Mouse (Mus musculus): ENCODE results near the gene Pth2. TPM values are rescaled to one million over a fixed set of nuclear protein-coding genes. Genes with fewer than 3 reads are reported as not detected.
A peak's percentile ranks its signal among the peaks of the same experiment; 100 is the strongest.

Pth2 gene
- polyA plus RNA-seq, 1 experiment from 2014 or later, result not detected

DNA sequence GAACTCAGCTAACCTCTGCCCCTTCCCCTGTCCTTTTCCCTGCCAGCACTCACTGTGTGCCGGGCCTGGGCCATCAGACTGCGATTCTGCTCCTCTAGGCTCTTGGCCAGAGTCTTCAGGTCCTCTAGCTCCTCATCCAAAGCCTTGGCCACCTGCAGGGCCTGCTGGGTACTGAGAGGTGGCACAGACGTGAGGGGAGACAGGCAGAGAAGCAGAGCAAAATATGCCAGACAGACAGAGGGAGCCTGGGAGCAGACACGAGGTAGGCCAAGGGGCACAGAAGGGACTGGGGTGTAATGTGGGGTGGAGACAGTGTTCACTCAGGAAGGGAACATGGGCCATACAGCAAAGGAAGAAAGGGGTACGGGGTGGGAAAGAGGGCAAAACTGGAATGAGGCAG is 12.6 kb downstream of the Pth2 start:
- H3K36me3 ChIP-seq (ENCODE audit: poor library complexity, severe bottlenecking), result no peaks in the 10 kb centered on the region
- no peak for ATAC-seq
- no peaks in the 10 kb centered on the region for H3K9me3 ChIP-seq (replicated peaks)
- H3K27ac ChIP-seq, result no peak overlapping the region
- no peak overlapping the region for H3K4me2 ChIP-seq
- H3K4me3 ChIP-seq, result no peak overlapping the region
- peaks cover 26% of the 10 kb centered on the region for H3K27me3 ChIP-seq
- WGBS, result 58% methylated on average over 5 of the region's 5 CpGs
- H3K9ac ChIP-seq, result no peak overlapping the region
- H3K4me1 ChIP-seq, result 0 out of 2 replicates have a peak, but pooled peaks cover 7% of the 10 kb centered on the region

DNA sequence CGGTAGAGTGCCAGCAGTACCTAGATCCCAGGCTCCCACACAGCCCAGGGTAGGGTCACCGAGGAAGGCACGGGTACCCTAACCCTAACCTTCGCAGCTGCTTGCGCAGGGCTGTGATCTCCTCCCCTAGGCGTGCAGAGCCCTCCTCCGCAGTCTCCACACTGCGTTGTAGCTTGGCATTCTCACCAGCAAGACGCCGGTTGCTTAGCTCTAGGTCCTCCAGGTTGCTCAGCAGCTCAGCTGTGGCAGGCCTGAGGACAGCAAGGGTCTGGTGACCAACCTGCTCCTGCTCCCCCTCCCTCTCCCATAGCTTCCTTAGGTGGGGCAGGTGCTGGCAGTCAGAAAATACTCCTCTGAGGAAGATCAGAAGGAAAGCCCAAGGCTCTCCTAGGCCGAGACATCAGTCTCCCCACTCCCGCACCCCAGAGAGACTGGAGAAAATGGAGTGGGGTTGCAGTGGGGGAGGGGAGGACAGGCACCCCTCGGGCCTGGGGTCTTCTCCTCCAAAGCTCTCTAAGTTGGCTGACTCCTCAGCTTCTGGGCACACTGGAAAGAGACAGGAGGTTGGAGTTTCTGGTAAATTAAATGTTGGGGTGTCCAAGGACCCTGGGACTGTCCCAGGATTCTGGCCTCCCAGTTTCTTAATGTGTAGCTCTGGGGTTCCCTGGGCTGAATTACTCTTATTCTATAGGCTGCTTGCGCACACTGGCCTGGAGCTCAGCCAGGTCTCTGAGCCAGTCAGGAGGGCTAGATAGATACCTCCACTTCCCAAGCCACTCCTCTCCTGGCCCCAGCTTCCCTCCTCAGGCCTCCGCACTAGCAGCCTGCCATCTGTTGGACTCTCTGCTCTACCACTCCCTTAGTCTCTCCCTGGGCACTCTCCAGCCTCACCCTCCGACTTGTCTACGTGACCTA is 13.3 kb downstream of the Pth2 start:
- WGBS, result 75% methylated on average over 17 of the region's 17 CpGs
- Histone ChIP-seq H3K36me3 (ENCODE audit: poor library complexity, severe bottlenecking) (no peaks in the 10 kb centered on the region), H3K4me3 (no peak overlapping the region), H3K27me3 (peaks cover 25% of the 10 kb centered on the region), H3K27ac (no peak overlapping the region), H3K9ac (no peak overlapping the region), H3K9me3 (replicated peaks) (no peaks in the 10 kb centered on the region), H3K4me1 (0 out of 2 replicates have a peak, but pooled peaks cover 10% of the 10 kb centered on the region), H3K4me2 (no peak overlapping the region)
- ATAC-seq, result no peak

DNA sequence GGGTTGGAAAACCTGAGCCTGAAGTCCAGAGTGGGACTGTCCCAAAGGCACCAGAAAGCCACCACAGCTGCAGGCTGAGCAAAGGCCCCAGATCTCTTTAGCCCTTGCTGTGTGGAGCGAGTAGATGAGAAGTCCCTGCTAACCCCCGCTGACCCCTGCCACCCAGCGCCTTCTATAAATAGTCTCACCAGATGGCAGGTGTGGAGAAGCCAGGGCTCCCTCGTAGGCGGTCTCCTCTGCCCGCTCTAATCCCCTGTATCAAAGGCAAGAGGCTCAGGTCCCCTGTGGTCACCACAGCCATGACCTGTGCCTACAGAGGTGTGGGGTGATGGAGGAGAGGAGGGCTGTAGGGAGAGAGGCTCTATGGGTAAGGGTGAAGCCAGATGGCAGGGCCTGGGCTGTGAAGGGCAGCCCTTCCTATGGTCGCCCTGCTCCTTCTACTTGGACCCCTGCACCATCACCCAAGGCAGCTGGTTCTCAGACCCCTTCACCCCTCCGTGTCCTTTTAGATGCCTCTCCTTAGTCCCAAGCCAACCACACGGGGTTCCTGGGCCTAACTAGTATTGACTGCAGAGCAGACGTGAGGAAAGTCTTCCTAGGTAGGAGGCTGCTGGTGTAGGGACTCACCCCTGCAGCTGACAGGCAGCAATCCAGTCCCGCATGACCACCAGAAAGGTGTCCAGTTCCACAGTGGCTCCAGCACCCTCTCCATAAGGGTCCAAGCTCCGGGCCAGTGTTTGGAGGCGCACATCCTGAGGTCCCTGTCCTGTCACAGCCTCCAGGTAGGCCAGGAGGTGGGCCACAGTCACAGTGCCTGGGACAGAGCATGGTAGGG is 14.8 kb downstream of the Pth2 start:
- Histone ChIP-seq H3K27me3 (peaks cover 21% of the 10 kb centered on the region), H3K36me3 (ENCODE audit: poor library complexity, severe bottlenecking) (no peaks in the 10 kb centered on the region), H3K9ac (peak overlapping the region; percentile 30; the same call in 1 of the 2 replicates), H3K4me2 (no peak overlapping the region), H3K9me3 (replicated peaks) (no peaks in the 10 kb centered on the region), H3K27ac (no peak overlapping the region), H3K4me1 (0 out of 2 replicates have a peak, but pooled peaks cover 10% of the 10 kb centered on the region), H3K4me3 (no peak overlapping the region)
- ATAC-seq, result no peak
- WGBS, result 63% methylated on average over 13 of the region's 13 CpGs

- Histone ChIP-seq H3K9ac (no peak overlapping the region), H3K27me3 (peaks cover 21% of the 10 kb centered on the region), H3K4me1 (0 out of 2 replicates have a peak, but pooled peaks cover 10% of the 10 kb centered on the region), H3K4me3 (no peak overlapping the region), H3K4me2 (no peak overlapping the region), H3K27ac (no peak overlapping the region), H3K36me3 (ENCODE audit: poor library complexity, severe bottlenecking) (no peaks in the 10 kb centered on the region), H3K9me3 (replicated peaks) (no peaks in the 10 kb centered on the region)
- 67% methylated on average over 4 of the region's 4 CpGs for WGBS
- no peak for ATAC-seq
Observed at GRCm38 (mm10) chr7:45196176-45196535, 15.4 kb downstream of the Pth2 start.

DNA sequence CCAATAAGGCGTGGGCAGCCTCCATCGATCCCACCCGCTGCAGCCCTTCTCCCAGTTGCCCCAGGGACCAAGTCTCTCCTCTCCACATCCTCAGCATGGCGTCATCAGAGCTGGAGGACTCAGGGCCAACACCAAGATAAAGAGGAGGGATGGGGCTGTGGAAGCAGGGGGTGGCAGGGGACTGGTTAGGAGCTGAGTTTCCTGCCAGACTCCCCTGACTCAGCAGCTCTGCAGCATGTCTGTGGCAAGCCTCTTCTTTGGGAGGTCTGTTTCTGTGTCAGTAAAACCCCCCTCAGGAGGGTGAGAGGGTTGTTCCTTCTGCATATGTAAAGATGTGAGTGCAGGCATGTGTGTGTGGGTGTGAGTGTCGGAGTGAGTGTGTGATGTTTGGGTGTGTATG is 16.2 kb downstream of the Pth2 start:
- 69% methylated on average over 5 of the region's 5 CpGs for WGBS
- Histone ChIP-seq H3K27me3 (peaks cover 19% of the 10 kb centered on the region), H3K9me3 (replicated peaks) (no peaks in the 10 kb centered on the region), H3K4me1 (0 out of 2 replicates have a peak, but pooled peaks cover 7% of the 10 kb centered on the region), H3K9ac (no peak overlapping the region), H3K36me3 (ENCODE audit: poor library complexity, severe bottlenecking) (no peaks in the 10 kb centered on the region), H3K4me3 (no peak overlapping the region), H3K4me2 (no peak overlapping the region), H3K27ac (no peak overlapping the region)
- no peak for ATAC-seq

GRCm38 (mm10) chr7:45198435-45198834 is 17.6 kb downstream of the Pth2 start:
- 0 out of 2 replicates have a peak, but pooled peaks cover 7% of the 10 kb centered on the region for H3K4me1 ChIP-seq
- no peak overlapping the region for H3K4me3 ChIP-seq
- no peaks in the 10 kb centered on the region for H3K36me3 ChIP-seq (ENCODE audit: poor library complexity, severe bottlenecking)
- H3K27me3 ChIP-seq, result peaks cover 26% of the 10 kb centered on the region
- H3K9ac ChIP-seq, result 0 out of 2 replicates have a peak overlapping the region, but pooled peaks have one; percentile 9
- no peak overlapping the region for H3K27ac ChIP-seq
- no peak overlapping the region for H3K4me2 ChIP-seq
- no peaks in the 10 kb centered on the region for H3K9me3 ChIP-seq (replicated peaks)
- 15% methylated on average over 5 of the region's 5 CpGs for WGBS
- ATAC-seq, result peak; percentile 60; the same call in 1 of the 2 replicates

GRCm38 (mm10) chr7:45198961-45199360 is 18.2 kb downstream of the Pth2 start:
- 82% methylated on average over 11 of the region's 11 CpGs for WGBS
- no peak for ATAC-seq
- Histone ChIP-seq H3K27me3 (peaks cover 28% of the 10 kb centered on the region), H3K4me2 (no peak overlapping the region), H3K36me3 (ENCODE audit: poor library complexity, severe bottlenecking) (no peaks in the 10 kb centered on the region), H3K4me1 (0 out of 2 replicates have a peak, but pooled peaks cover 7% of the 10 kb centered on the region), H3K27ac (no peak overlapping the region), H3K9me3 (replicated peaks) (no peaks in the 10 kb centered on the region), H3K9ac (no peak overlapping the region), H3K4me3 (no peak overlapping the region)

DNA sequence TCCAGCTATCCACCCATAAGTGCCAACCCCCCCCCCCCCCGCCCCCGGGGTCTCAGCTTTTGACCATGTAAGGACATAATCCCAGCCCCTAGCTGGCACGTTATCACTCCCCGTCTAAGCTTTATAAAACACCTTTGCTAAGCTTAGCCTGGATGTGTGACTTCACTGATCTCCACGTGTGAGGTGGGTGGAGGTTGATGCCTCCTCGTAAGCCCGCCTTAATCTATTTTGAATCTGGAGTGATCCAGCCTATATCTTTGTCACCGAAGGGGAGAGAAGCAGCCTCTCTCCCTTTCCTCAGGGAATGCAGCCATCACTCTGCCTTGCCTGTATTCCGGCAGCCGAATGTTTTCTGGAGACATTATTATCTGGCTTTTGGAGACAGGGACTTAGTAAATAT is 21.9 kb downstream of the Pth2 start:
- no peaks in the 10 kb centered on the region for H3K36me3 ChIP-seq (ENCODE audit: poor library complexity, severe bottlenecking)
- no peaks in the 10 kb centered on the region for H3K9me3 ChIP-seq (replicated peaks)
- no peak overlapping the region for H3K4me3 ChIP-seq
- 58% methylated on average over 10 of the region's 10 CpGs for WGBS
- peaks cover 22% of the 10 kb centered on the region for H3K27me3 ChIP-seq
- no peak for ATAC-seq
- 0 out of 2 replicates have a peak, but pooled peaks cover 10% of the 10 kb centered on the region for H3K4me1 ChIP-seq
- H3K4me2 ChIP-seq, result no peak overlapping the region
- H3K9ac ChIP-seq, result no peak overlapping the region
- no peak overlapping the region for H3K27ac ChIP-seq

DNA sequence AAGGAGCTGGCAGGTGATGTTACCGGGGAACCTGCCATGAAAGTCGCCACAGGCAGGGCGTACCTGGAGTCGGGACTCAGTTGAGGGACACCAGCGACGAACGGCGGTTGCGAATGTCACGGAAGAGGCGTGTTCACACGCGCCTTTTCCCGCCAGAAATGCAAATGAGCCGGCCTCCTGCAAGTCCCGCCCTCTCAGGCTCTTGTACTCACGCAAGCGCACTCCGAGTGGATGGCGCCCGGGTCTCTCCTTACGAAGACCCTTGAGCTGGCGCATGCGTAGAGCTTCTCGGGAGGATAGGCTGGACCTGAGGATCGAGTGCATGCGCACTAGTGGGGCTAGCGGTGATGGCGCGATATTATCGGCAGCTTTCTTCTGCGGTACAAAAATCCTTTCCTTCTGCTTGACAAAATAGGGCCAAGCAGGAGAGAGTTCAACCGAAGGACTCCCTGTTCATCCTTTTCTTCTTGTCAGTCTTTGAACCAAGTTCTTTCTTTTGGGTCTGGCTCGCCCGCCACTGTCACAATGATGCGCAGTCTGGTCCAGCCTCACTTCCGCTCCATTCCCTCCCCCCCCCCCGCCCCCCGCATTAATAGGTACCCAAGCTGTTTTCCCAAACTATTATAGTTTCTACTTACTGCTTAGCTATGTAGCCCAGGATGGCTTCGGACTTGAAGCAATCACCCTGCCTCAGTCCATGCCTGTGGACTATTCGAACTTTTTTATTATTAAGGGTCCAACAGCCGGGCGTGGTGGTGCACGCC is 23.8 kb downstream of the Pth2 start, which contains the start of gene Ccdc155:
TSS of gene Ccdc155 (minus strand) at position 513 of the 764 bp plus-strand sequence.
- WGBS, result 9% methylated on average over 44 of the region's 44 CpGs
- H3K9me3 ChIP-seq (replicated peaks), result no peaks in the 10 kb centered on the region
- H3K27ac ChIP-seq, result 0 out of 2 replicates have a peak within 1 kb of the TSS, but pooled peaks have one; percentile 52

GRCm38 (mm10) chr7:45208260-45208659 is 27.5 kb downstream of the Pth2 start:
- Histone ChIP-seq H3K4me3 (no peak overlapping the region), H3K9ac (no peak overlapping the region), H3K4me1 (0 out of 2 replicates have a peak, but pooled peaks cover 9% of the 10 kb centered on the region), H3K9me3 (replicated peaks) (no peaks in the 10 kb centered on the region), H3K27me3 (peaks cover 41% of the 10 kb centered on the region), H3K27ac (no peak overlapping the region), H3K4me2 (no peak overlapping the region), H3K36me3 (ENCODE audit: poor library complexity, severe bottlenecking) (no peaks in the 10 kb centered on the region)
- 86% methylated on average over 6 of the region's 6 CpGs for WGBS
- no peak for ATAC-seq

More for the DNA sequence above, 23.8 kb downstream of the Pth2 start, which contains the start of gene Ccdc155:
- Histone ChIP-seq H3K9ac (peak within 1 kb of the TSS; percentile 61), H3K27me3 (peaks cover 18% of the 10 kb centered on the region), H3K4me1 (0 out of 2 replicates have a peak, but pooled peaks cover 4% of the 10 kb centered on the region), H3K4me2 (peak within 1 kb of the TSS; percentile 60), H3K36me3 (ENCODE audit: poor library complexity, severe bottlenecking) (no peaks in the 10 kb centered on the region), H3K4me3 (peak within 1 kb of the TSS; percentile 45)
- peak; percentile 98 for ATAC-seq

GRCm38 (mm10) chr7:45211070-45211469 is 30.3 kb downstream of the Pth2 start:
- no peak for ATAC-seq
- Histone ChIP-seq H3K27me3 (peaks cover 36% of the 10 kb centered on the region), H3K36me3 (ENCODE audit: poor library complexity, severe bottlenecking) (no peaks in the 10 kb centered on the region), H3K4me3 (no peak overlapping the region), H3K4me1 (peaks cover 14% of the 10 kb centered on the region), H3K27ac (no peak overlapping the region), H3K4me2 (0 out of 2 replicates have a peak overlapping the region, but pooled peaks have one; percentile 25), H3K9me3 (replicated peaks) (no peaks in the 10 kb centered on the region), H3K9ac (no peak overlapping the region)
- WGBS, result 79% methylated on average over 10 of the region's 10 CpGs

All from forebrain, embryonic 13.5 days (tissue).